Mouse (Mus musculus): Measurements from ENCODE around the gene 1700020L24Rik. TPM values are rescaled to one million over a fixed set of nuclear protein-coding genes. Genes with fewer than 3 reads are reported as not detected.

The 1700020L24Rik gene
- polyA plus RNA-seq, 1 experiment from 2014 or later, result 0.65 TPM

DNA sequence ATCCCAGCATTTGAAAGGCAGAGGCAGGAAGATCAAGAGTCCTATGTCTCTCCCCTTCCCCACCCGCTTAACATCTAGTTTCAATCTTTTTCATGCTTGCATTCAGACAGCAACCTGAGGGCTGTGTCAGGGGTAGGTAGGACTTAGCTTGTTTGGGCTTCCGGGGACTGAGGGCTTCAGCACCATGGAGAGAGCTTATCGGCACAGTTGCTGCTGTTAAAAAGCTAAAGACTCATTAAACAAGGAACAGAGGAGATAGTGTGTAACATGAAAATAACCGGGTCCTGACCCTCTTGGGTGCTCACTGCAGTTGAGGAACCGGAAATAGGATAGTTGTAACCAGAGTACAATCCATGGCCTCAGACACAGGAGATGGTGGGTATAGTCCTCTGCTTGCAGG lies 20.4 kb upstream of the 1700020L24Rik start:
- no peaks in the 10 kb centered on the region for H3K36me3 ChIP-seq
- no peaks in the 10 kb centered on the region for H3K9me3 ChIP-seq (replicated peaks)
- WGBS (ENCODE audit: insufficient replicate concordance), result 7% methylated on average over 5 of the region's 5 CpGs
- DNase-seq (no peak), ATAC-seq (ENCODE audit: low read depth) (no peak)
- peaks cover 79% of the 10 kb centered on the region for H3K27me3 ChIP-seq
- H3K4me2 ChIP-seq, result no peak overlapping the region
- no peak overlapping the region for H3K9ac ChIP-seq
- H3K4me3 ChIP-seq (replicated peaks), result no peak overlapping the region
- H3K27ac ChIP-seq, result no peak overlapping the region
- peaks cover 4% of the 10 kb centered on the region; the same call in 1 of the 2 replicates for H3K4me1 ChIP-seq (replicated peaks)

DNA sequence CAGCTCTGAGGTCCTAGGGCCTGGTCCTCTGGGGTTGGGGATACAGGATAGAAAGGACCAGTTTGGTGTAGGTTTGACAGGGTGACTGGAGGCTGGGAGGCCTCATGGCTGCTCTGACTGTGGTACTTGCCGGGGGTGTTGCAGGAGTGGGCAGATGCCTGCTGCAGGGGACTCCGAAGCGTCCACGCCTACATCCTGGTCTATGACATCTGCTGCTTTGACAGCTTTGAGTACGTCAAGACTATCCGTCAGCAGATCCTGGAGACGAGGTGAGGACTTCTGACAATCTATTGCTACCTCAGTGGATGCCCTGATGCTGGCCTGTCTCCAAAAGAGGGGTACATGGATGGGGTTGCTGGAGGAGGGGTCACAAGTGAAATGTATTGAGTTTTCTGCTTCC lies 19.8 kb upstream of the 1700020L24Rik start:
- WGBS (ENCODE audit: insufficient replicate concordance), result 69% methylated on average over 7 of the region's 7 CpGs
- DNase-seq, result no peak
- Histone ChIP-seq H3K4me1 (replicated peaks) (peaks cover 4% of the 10 kb centered on the region; the same call in 1 of the 2 replicates), H3K36me3 (no peaks in the 10 kb centered on the region), H3K9ac (no peak overlapping the region), H3K27me3 (peaks cover 76% of the 10 kb centered on the region), H3K4me3 (replicated peaks) (no peak overlapping the region), H3K9me3 (replicated peaks) (no peaks in the 10 kb centered on the region), H3K4me2 (no peak overlapping the region), H3K27ac (no peak overlapping the region)
- ATAC-seq (ENCODE audit: low read depth), result no peak

GRCm38 (mm10) chr11:83418566-83418965 lies 18.9 kb upstream of the 1700020L24Rik start:
- H3K9me3 ChIP-seq (replicated peaks), result no peaks in the 10 kb centered on the region
- no peaks in the 10 kb centered on the region for H3K36me3 ChIP-seq
- no peak overlapping the region for H3K27ac ChIP-seq
- 9% methylated on average over 38 of the region's 38 CpGs for WGBS (ENCODE audit: insufficient replicate concordance)
- H3K4me2 ChIP-seq, result peak overlapping the region; percentile 17; the same call in 1 of the 2 replicates
- peaks cover 67% of the 10 kb centered on the region for H3K27me3 ChIP-seq
- H3K4me1 ChIP-seq (replicated peaks), result peaks cover 4% of the 10 kb centered on the region; the same call in 1 of the 2 replicates
- H3K9ac ChIP-seq, result no peak overlapping the region
- H3K4me3 ChIP-seq (replicated peaks), result no peak overlapping the region
- ATAC-seq (ENCODE audit: low read depth) (no peak), DNase-seq (no peak)

- WGBS (ENCODE audit: insufficient replicate concordance), result 16% methylated on average over 4 of the region's 4 CpGs
- no peak for DNase-seq
Measured at GRCm38 (mm10) chr11:83420338-83420737, 17.1 kb upstream of the 1700020L24Rik start.

DNA sequence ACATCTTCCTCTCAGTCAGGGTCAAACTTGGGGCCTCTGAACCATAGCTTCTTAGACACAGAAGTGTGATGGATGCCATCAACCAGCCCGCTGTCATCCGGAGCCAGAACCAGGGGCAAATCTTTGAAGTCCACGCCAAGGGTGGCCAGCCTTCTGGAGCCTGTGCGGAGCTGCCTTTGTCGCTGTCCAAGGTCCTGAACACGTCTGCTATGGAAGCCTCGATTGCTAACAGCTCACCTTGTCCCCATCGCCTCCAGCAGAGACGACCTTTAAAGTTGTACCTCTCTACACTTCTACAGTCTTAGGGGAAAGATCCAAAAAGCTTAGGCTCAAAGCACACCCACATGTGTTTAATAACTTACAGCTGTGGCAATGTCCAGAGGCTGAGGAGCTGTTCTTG lies 16.2 kb upstream of the 1700020L24Rik start:
- Histone ChIP-seq H3K9ac (no peak overlapping the region), H3K4me2 (no peak overlapping the region), H3K27ac (no peak overlapping the region), H3K9me3 (replicated peaks) (no peaks in the 10 kb centered on the region), H3K4me3 (replicated peaks) (no peak overlapping the region), H3K36me3 (no peaks in the 10 kb centered on the region), H3K4me1 (replicated peaks) (peaks cover 4% of the 10 kb centered on the region; the same call in 1 of the 2 replicates), H3K27me3 (peaks cover 73% of the 10 kb centered on the region)
- 3% methylated on average over 9 of the region's 9 CpGs for WGBS (ENCODE audit: insufficient replicate concordance)
- no peak for ATAC-seq (ENCODE audit: low read depth)
- peak; percentile 36 for DNase-seq

More at GRCm38 (mm10) chr11:83420338-83420737, 17.1 kb upstream of the 1700020L24Rik start:
- H3K9me3 ChIP-seq (replicated peaks), result no peaks in the 10 kb centered on the region
- no peak overlapping the region for H3K4me2 ChIP-seq
- H3K27ac ChIP-seq, result no peak overlapping the region
- no peak overlapping the region for H3K9ac ChIP-seq
- H3K4me1 ChIP-seq (replicated peaks), result peaks cover 4% of the 10 kb centered on the region; the same call in 1 of the 2 replicates
- H3K27me3 ChIP-seq, result peaks cover 70% of the 10 kb centered on the region
- no peak for ATAC-seq (ENCODE audit: low read depth)
- no peaks in the 10 kb centered on the region for H3K36me3 ChIP-seq
- H3K4me3 ChIP-seq (replicated peaks), result no peak overlapping the region

DNA sequence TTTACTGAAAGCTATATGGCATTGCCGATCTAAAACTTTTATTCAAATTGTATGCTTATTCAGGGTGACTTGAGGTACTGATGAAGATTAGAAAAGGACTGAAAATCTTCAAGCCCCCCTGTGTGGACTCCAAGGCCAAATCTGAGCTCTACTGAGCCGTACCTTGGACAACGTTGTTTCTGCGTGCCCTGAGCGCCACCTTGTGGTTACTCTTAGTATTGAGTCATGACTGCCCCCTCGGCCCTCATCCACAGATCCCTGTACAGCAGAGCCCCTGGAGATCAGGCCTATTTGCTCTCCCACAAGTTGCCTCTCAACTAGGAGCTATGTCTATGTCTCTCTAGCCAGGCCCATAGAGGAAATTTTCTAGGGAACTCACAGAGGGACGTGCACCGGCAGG lies 12.8 kb upstream of the 1700020L24Rik start:
- ATAC-seq (ENCODE audit: low read depth) (0 out of 2 replicates have a peak, but pooled peaks have one; percentile 41), DNase-seq (peak; percentile 50)
- Histone ChIP-seq H3K36me3 (no peaks in the 10 kb centered on the region), H3K4me1 (replicated peaks) (peaks cover 3% of the 10 kb centered on the region), H3K9ac (no peak overlapping the region), H3K4me2 (no peak overlapping the region), H3K27ac (no peak overlapping the region), H3K9me3 (replicated peaks) (no peaks in the 10 kb centered on the region), H3K27me3 (peaks cover 73% of the 10 kb centered on the region), H3K4me3 (replicated peaks) (no peak overlapping the region)
- WGBS (ENCODE audit: insufficient replicate concordance), result 7% methylated on average over 8 of the region's 8 CpGs

- no peak overlapping the region for H3K27ac ChIP-seq
- no peak overlapping the region for H3K9ac ChIP-seq
- WGBS (ENCODE audit: insufficient replicate concordance), result 6% methylated on average over 17 of the region's 17 CpGs
- H3K4me1 ChIP-seq (replicated peaks), result peaks cover 3% of the 10 kb centered on the region
- no peaks in the 10 kb centered on the region for H3K9me3 ChIP-seq (replicated peaks)
- ATAC-seq (ENCODE audit: low read depth) (no peak), DNase-seq (peak; percentile 18)
- H3K4me2 ChIP-seq, result peak overlapping the region; percentile 10; the same call in 1 of the 2 replicates
- peak overlapping the region; percentile 14; the same call in 1 of the 2 replicates for H3K4me3 ChIP-seq (replicated peaks)
- no peaks in the 10 kb centered on the region for H3K36me3 ChIP-seq
- H3K27me3 ChIP-seq, result peaks cover 68% of the 10 kb centered on the region
Measured at GRCm38 (mm10) chr11:83426964-83427363, 10.5 kb upstream of the 1700020L24Rik start.

DNA sequence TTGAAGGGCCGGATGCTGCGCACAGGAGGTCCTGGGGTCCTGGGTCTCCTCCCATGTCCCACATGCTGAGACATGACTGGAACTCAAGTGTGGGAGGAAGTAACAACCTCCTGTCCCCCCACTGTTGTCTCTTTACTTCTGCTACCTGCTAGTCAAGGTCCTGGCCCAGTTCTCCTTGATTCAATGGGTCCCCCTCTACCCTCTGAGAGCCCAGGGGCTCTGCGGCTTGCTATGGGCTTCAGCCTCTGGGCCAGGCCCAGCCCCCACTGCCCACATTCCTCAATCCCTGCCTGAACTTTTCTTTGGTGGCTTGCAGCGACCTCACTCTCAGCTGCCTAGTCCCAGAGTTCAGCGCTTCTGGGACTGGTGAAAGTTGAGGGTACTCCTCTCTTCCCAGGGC lies 8.1 kb upstream of the 1700020L24Rik start, which contains the start of gene Gas2l2:
TSS of gene Gas2l2 (minus strand) at position 101 of the 400 bp plus-strand sequence.
- ATAC-seq (ENCODE audit: low read depth), result no peak
- H3K36me3 ChIP-seq, result no peaks in the 10 kb centered on the region
- no peaks in the 10 kb centered on the region for H3K9me3 ChIP-seq (replicated peaks)
- no peak within 1 kb of the TSS for H3K27ac ChIP-seq
- DNase-seq, result no peak
- WGBS (ENCODE audit: insufficient replicate concordance), result 49% methylated on average over 5 of the region's 5 CpGs
- no peak within 1 kb of the TSS for H3K4me3 ChIP-seq (replicated peaks)
- H3K27me3 ChIP-seq, result peaks cover 58% of the 10 kb centered on the region
- H3K4me1 ChIP-seq (replicated peaks), result peaks cover 3% of the 10 kb centered on the region
- no peak within 1 kb of the TSS for H3K9ac ChIP-seq
- no peak within 1 kb of the TSS for H3K4me2 ChIP-seq

DNA sequence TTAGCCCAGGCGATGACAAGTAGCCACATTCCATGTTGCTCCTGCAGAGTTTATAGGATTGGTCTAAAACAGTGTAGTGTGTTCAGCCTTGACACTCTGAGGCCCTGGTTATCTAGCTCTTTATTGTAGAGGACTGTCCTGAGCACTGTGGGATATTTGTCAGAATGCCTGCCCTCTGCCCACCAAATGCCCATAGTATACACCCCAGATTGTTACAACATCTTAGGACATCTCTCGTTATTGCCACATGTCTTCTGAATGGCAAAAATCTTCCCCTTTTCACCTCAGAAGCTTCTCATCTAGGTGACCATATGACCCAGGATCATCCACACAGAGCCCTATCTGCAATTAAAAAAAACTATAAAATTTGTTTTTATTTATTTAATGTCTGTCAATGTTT lies 4.9 kb upstream of the 1700020L24Rik start:
- no peak overlapping the region for H3K4me3 ChIP-seq (replicated peaks)
- no peak overlapping the region for H3K4me2 ChIP-seq
- H3K9ac ChIP-seq, result no peak overlapping the region
- H3K27ac ChIP-seq, result no peak overlapping the region
- ATAC-seq (ENCODE audit: low read depth) (no peak), DNase-seq (no peak)
- no peaks in the 10 kb centered on the region for H3K4me1 ChIP-seq (replicated peaks)
- peaks cover 42% of the 10 kb centered on the region for H3K27me3 ChIP-seq
- H3K9me3 ChIP-seq (replicated peaks), result no peaks in the 10 kb centered on the region
- no peaks in the 10 kb centered on the region for H3K36me3 ChIP-seq
- 50% methylated on average over 2 of the region's 2 CpGs for WGBS (ENCODE audit: insufficient replicate concordance)

DNA sequence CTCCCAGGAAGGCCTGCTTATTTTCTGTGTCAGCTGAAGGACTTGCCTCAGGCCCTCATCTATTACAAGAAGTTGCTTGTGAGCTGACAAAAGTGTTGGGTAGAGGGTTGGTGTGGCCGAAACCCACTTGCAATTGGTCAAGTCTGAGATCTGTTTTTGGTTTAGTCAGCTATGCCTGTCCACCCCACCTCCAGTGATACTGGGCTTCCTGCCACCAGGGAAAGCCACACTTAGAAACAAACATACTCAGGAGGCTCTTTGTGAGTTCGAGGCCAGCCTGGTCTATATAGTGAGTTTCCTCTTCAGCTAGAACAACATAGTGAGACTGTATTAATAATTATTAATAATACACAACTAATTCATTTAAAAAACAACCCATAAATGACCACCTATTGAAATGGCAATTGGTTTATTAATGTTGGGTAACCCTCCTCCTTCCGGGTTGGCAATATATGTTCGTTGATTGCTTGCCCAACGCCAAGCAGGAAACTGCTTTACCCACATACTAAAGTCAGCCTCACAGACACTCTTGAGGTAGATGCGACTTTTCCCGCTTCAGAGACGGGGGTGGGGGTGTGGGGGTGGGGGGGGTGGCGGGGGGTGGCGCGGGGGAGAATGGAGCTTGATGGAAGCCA lies 2.1 kb downstream of the 1700020L24Rik start:
- 21% methylated on average over 11 of the region's 11 CpGs for WGBS (ENCODE audit: insufficient replicate concordance)
- DNase-seq, result no peak
- Histone ChIP-seq H3K9ac (no peak overlapping the region), H3K4me3 (replicated peaks) (peak overlapping the region; percentile 71), H3K36me3 (no peaks in the 10 kb centered on the region), H3K9me3 (replicated peaks) (no peaks in the 10 kb centered on the region), H3K4me2 (peak overlapping the region; percentile 94), H3K27me3 (peaks cover 48% of the 10 kb centered on the region), H3K27ac (no peak overlapping the region), H3K4me1 (replicated peaks) (peaks cover 35% of the 10 kb centered on the region)
- ATAC-seq (ENCODE audit: low read depth), result no peak

- under 1% methylated on average over 65 of the region's 75 CpGs for WGBS (ENCODE audit: insufficient replicate concordance)
- Histone ChIP-seq H3K9ac (peak overlapping the region; percentile 74), H3K4me1 (replicated peaks) (peaks cover 38% of the 10 kb centered on the region), H3K4me3 (replicated peaks) (peak overlapping the region; percentile 71), H3K36me3 (no peaks in the 10 kb centered on the region), H3K27ac (no peak overlapping the region), H3K9me3 (replicated peaks) (no peaks in the 10 kb centered on the region), H3K4me2 (peak overlapping the region; percentile 94), H3K27me3 (peaks cover 56% of the 10 kb centered on the region)
- ATAC-seq (ENCODE audit: low read depth) (peak; percentile 91), DNase-seq (peak; percentile 76)
Measured at GRCm38 (mm10) chr11:83440081-83441064, 2.9 kb downstream of the 1700020L24Rik start.

All from liver, embryonic 13.5 days (tissue).